Mouse (Mus musculus) heart, embryonic 14.5 days (tissue): ENCODE data around the gene Creb5. TPM values are rescaled to one million over a fixed set of nuclear protein-coding genes. Genes with fewer than 3 reads are reported as not detected.

Experiments used
- ATAC-seq: fragments of 200-750 bp; cut with Nextera tagmentation; 2 replicates; pipeline ENCODE4 v1.8.0; 2017; ENCODE audit warnings: low read depth, moderate TSS enrichment; ENCODE audit not compliant: insufficient number of reproducible peaks, insufficient read depth, low FRiP score
- H3K27ac ChIP-seq, 2 experiments: fragments of 200-500 bp in 1 of 2; fragments of 300-500 bp in 1 of 2; sonication (generic) in 1 of 2; replicated peaks in 1 of 2; 2 replicates each; pipeline ENCODE4 v1.5.1; 2012 to 2014; ENCODE audit warnings: low read depth in 2 of 2, low read length in 2 of 2, control low read depth in 1 of 2, mild to moderate bottlenecking in 1 of 2, mixed read lengths in 1 of 2; ENCODE audit not compliant: control insufficient read depth in 1 of 2, insufficient read depth in 1 of 2
- H3K27me3 ChIP-seq: fragments of 300-500 bp; sonication (generic); 2 replicates; pipeline ENCODE4 v1.6.1; 2014; ENCODE audit warnings: mild to moderate bottlenecking, low read length, control low read depth; ENCODE audit not compliant: control insufficient read depth, insufficient read depth
- H3K36me3 ChIP-seq: fragments of 300-500 bp; sonication (generic); 2 replicates; pipeline ENCODE4 v1.6.1; 2014; ENCODE audit warnings: mild to moderate bottlenecking, control low read depth, low read length, mixed read lengths; ENCODE audit not compliant: control insufficient read depth, insufficient read depth
- H3K4me1 ChIP-seq, 2 experiments: fragments of 200-500 bp in 1 of 2; fragments of 300-500 bp in 1 of 2; sonication (generic) in 1 of 2; 2 replicates each; pipeline ENCODE4 v1.6.1; 2012 to 2014; ENCODE audit warnings: low read length in 2 of 2, control low read depth in 1 of 2, mixed read lengths in 1 of 2; ENCODE audit not compliant: control insufficient read depth in 2 of 2, insufficient read depth in 2 of 2
- H3K4me2 ChIP-seq: fragments of 300-500 bp; sonication (generic); 2 replicates; pipeline ENCODE4 v1.6.1; 2014; ENCODE audit warnings: mild to moderate bottlenecking, low read length
- H3K4me3 ChIP-seq, 2 experiments: fragments of 200-500 bp in 1 of 2; fragments of 300-500 bp in 1 of 2; sonication (generic) in 1 of 2; 2 replicates each; pipeline ENCODE4 v1.5.1; 2012 to 2014; ENCODE audit warnings: low read length in 2 of 2, mild to moderate bottlenecking in 2 of 2, control low read depth in 1 of 2, low read depth in 1 of 2, moderate library complexity in 1 of 2; ENCODE audit not compliant: control insufficient read depth in 1 of 2, insufficient read depth in 1 of 2
- H3K9ac ChIP-seq: fragments of 300-500 bp; sonication (generic); 2 replicates; pipeline ENCODE4 v1.6.1; 2014; ENCODE audit warnings: mild to moderate bottlenecking, low read length
- H3K9me3 ChIP-seq: fragments of 300-500 bp; sonication (generic); 2 replicates; pipeline ENCODE4 v1.6.1; 2016; ENCODE audit warnings: low read length, control low read depth; ENCODE audit not compliant: control insufficient read depth
- WGBS: fragments of 180-500 bp; shearing (Covaris S2); extraction: QIAGEN DNeasy Blood & Tissue Kit; methylation state at CpG from one replicate; pipeline ENCODE4 v1.1.7; 2014; 5-methylcytosine and 5-hydroxymethylcytosine counted together
- polyA plus RNA-seq: library from polyadenylated mRNA; unstranded; fragments of >200 nt; fragmentation: Nextera tagmentation; extraction: Ambion mirVana; gene quantifications from 2 replicates; pipeline ENCODE4 v1.2.1, GENCODE M21; 2014

The Creb5 gene
- polyA plus RNA-seq, 1 experiment from 2014 or later, result 38.3 TPM

DNA sequence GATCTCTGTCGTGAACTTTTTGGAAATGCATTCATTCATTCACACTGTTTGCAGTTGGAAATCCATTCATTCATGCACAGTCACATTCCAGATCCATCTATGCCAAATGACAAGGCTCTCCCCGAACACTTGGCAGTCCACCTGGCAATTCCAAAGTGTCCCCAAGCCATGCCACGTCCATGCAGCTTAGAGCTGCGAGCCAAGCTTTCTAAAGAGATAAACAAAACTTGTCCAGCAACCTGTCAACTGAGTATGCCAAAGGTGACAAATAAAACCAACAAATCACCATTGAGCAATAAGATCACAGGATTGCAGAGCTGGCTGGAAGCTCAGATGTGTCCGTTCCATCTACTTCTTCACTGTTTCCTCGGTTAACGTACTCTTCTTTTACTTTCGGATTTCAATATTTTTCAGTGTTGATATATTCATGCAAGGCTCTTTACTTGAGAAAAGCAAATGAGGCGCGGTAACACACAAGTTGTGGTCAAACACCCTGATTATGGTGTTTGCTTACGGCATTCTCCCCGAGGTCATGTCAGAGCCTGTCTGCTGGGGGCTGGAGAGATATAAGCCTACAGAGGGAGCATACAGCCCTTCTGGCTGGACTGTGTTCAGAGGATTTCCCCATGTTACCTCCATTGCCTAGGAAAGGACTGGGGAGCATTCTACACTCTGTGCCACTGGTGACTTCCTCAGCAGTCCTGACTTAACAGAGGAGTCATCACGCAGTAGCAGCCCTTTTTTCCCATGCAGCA lies 236.8 kb downstream of the Creb5 start:
- H3K9me3 ChIP-seq, result no peaks in the 10 kb centered on the region
- no peaks in the 10 kb centered on the region for H3K27me3 ChIP-seq
- no peak overlapping the region for H3K9ac ChIP-seq
- no peak overlapping the region for H3K4me3 ChIP-seq
- no peaks in the 10 kb centered on the region for H3K36me3 ChIP-seq
- WGBS, result 87% methylated on average over 13 of the region's 13 CpGs
- no peaks in the 10 kb centered on the region; a peak in 1 of 4 replicates for H3K4me1 ChIP-seq
- no peak overlapping the region for H3K27ac ChIP-seq
- ATAC-seq, result no peak
- H3K4me2 ChIP-seq, result no peak overlapping the region

GRCm38 (mm10) chr6:53526460-53526859 lies 239.4 kb downstream of the Creb5 start:
- 93% methylated on average over 1 of the region's 1 CpGs for WGBS
- H3K27me3 ChIP-seq, result no peaks in the 10 kb centered on the region
- H3K9me3 ChIP-seq, result no peaks in the 10 kb centered on the region
- no peak overlapping the region for H3K27ac ChIP-seq
- no peak overlapping the region for H3K9ac ChIP-seq
- H3K36me3 ChIP-seq, result no peaks in the 10 kb centered on the region
- no peak overlapping the region for H3K4me2 ChIP-seq
- H3K4me3 ChIP-seq, result no peak overlapping the region
- H3K4me1 ChIP-seq, result no peaks in the 10 kb centered on the region
- ATAC-seq, result no peak

- H3K9ac ChIP-seq, result no peak overlapping the region
- no peaks in the 10 kb centered on the region for H3K4me1 ChIP-seq
- no peaks in the 10 kb centered on the region for H3K36me3 ChIP-seq
- H3K4me3 ChIP-seq, result no peak overlapping the region
- no peaks in the 10 kb centered on the region for H3K27me3 ChIP-seq
- H3K4me2 ChIP-seq, result no peak overlapping the region
- 92% methylated on average over 8 of the region's 8 CpGs for WGBS
- ATAC-seq, result no peak
- no peaks in the 10 kb centered on the region for H3K9me3 ChIP-seq
- no peak overlapping the region for H3K27ac ChIP-seq
Observed at GRCm38 (mm10) chr6:53530742-53531141, 243.7 kb downstream of the Creb5 start.

- H3K9me3 ChIP-seq, result no peaks in the 10 kb centered on the region
- no peak overlapping the region for H3K27ac ChIP-seq
- no peak overlapping the region for H3K4me2 ChIP-seq
- no peak overlapping the region for H3K4me3 ChIP-seq
- no peaks in the 10 kb centered on the region for H3K27me3 ChIP-seq
- no peaks in the 10 kb centered on the region for H3K4me1 ChIP-seq
- no peak overlapping the region for H3K9ac ChIP-seq
- no peaks in the 10 kb centered on the region for H3K36me3 ChIP-seq
- ATAC-seq, result no peak
- 79% methylated on average over 4 of the region's 4 CpGs for WGBS
Observed at GRCm38 (mm10) chr6:53531461-53531860, 244.4 kb downstream of the Creb5 start.

- Histone ChIP-seq H3K9me3 (no peaks in the 10 kb centered on the region), H3K9ac (no peak overlapping the region), H3K36me3 (no peaks in the 10 kb centered on the region), H3K4me1 (peaks cover 4 to 14% of the 10 kb centered on the region in 2 experiments), H3K27ac (peak overlapping the region; percentile 44 to 53; a peak in 3 of 4 replicates), H3K27me3 (no peaks in the 10 kb centered on the region), H3K4me3 (no peak overlapping the region), H3K4me2 (no peak overlapping the region)
- WGBS, result 79% methylated on average over 4 of the region's 4 CpGs
- no peak for ATAC-seq
Observed at GRCm38 (mm10) chr6:53537530-53537929, 250.5 kb downstream of the Creb5 start.

DNA sequence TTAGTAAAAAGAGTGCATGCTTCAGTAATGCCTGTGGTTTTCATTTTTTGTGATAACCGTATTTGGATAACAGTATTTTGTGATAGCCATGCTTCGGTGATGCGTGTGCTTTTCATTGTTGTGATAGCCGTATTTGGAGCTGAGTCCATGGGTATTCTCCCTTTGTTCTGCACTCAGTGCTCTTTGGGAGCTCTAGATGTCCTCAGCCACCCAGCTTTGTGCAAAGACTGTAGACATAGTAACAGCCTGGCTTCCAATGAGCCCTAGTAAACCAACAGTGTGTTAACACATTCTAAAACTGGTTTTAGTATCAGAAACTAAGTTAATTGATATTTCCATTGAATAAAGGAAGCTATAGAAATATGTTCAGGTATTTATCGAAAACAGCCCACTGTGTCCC lies 254.7 kb downstream of the Creb5 start:
- Histone ChIP-seq H3K4me1 (peaks cover 13 to 21% of the 10 kb centered on the region in 2 experiments), H3K4me3 (no peak overlapping the region), H3K4me2 (no peak overlapping the region), H3K9ac (no peak overlapping the region), H3K27me3 (no peaks in the 10 kb centered on the region), H3K27ac (no peak overlapping the region), H3K36me3 (no peaks in the 10 kb centered on the region), H3K9me3 (no peaks in the 10 kb centered on the region)
- 57% methylated on average over 5 of the region's 5 CpGs for WGBS
- ATAC-seq, result no peak

GRCm38 (mm10) chr6:53545483-53545900 lies 258.4 kb downstream of the Creb5 start:
- Histone ChIP-seq H3K36me3 (no peaks in the 10 kb centered on the region), H3K27ac (peak overlapping the region in 1 of 2 experiments; percentile 15; a peak in 2 of 4 replicates), H3K9me3 (no peaks in the 10 kb centered on the region), H3K4me1 (peaks cover 15 to 32% of the 10 kb centered on the region in 2 experiments), H3K4me2 (no peak overlapping the region), H3K9ac (no peak overlapping the region), H3K4me3 (no peak overlapping the region), H3K27me3 (no peaks in the 10 kb centered on the region)
- no peak for ATAC-seq
- 6% methylated on average over 2 of the region's 2 CpGs for WGBS

- Histone ChIP-seq H3K4me3 (no peak overlapping the region), H3K36me3 (no peaks in the 10 kb centered on the region), H3K4me1 (peaks cover 15 to 32% of the 10 kb centered on the region in 2 experiments), H3K9ac (no peak overlapping the region), H3K27me3 (no peaks in the 10 kb centered on the region), H3K4me2 (no peak overlapping the region), H3K9me3 (no peaks in the 10 kb centered on the region), H3K27ac (peak overlapping the region in 1 of 2 experiments; percentile 15; a peak in 1 of 4 replicates)
- no peak for ATAC-seq
- WGBS, result 52% methylated on average over 5 of the region's 5 CpGs
Observed at GRCm38 (mm10) chr6:53545989-53546388, 258.9 kb downstream of the Creb5 start.
